ENCODE assay signal across 8 mouse cellular contexts in genomic region chr5:115556217-115556616, GRCm38 (mm10). TPM values are rescaled to one million over a fixed set of nuclear protein-coding genes. Genes with fewer than 3 reads are reported as not detected.
DNase-seq lines count a peak whose midpoint lies in the region; ATAC-seq lines count a peak whose summit lies in the region.

No protein-coding gene starts in this region.

- H3K4me3 ChIP-seq in liver, embryonic 12.5 days: no peak overlapping the region

- H3K4me2 ChIP-seq in liver, embryonic 12.5 days: peak overlapping the region; percentile 35

- no peaks in the 10 kb centered on the region for H3K9me3 ChIP-seq in liver, embryonic 12.5 days (replicated peaks)

- peaks cover 52% of the 10 kb centered on the region for H3K36me3 ChIP-seq in liver, embryonic 12.5 days

- 12% methylated on average over 8 of the region's 8 CpGs for WGBS in liver, embryonic 12.5 days (ENCODE audit: insufficient replicate concordance)

- H3K27ac ChIP-seq in liver, embryonic 12.5 days: 0 out of 2 replicates have a peak overlapping the region, but pooled peaks have one; percentile 32

- ATAC-seq in liver, embryonic 12.5 days: no peak

- DNase-seq in ovary, postnatal 10 days (ENCODE audit: low spot score): peak; percentile 54
- no peak for DNase-seq in ovary, adult 18-20 months (ENCODE audit: low spot score)
- DNase-seq in c-Kit-positive CD71-positive TER-119-negative erythroid progenitor cells, embryonic 14.5 days (ENCODE audit: low read depth): peak; percentile 71
- DNase-seq in frontal cortex, adult 2 months (ENCODE audit: extremely low spot score in 1 of 2, low spot score in 1 of 2): peak; percentile 51 to 90
- peak; percentile 89 for DNase-seq in kidney, postnatal 10 days
- peak; percentile 70 for DNase-seq in right cerebral cortex, adult 18-20 months
- DNase-seq in yolk sac, embryonic 10.5 days (ENCODE audit: low spot score): peak; percentile 79

- peaks cover 35% of the 10 kb centered on the region for H3K4me1 ChIP-seq in liver, embryonic 12.5 days

- no peaks in the 10 kb centered on the region for H3K27me3 ChIP-seq in liver, embryonic 12.5 days (replicated peaks)

- H3K9ac ChIP-seq in liver, embryonic 12.5 days: no peak overlapping the region

RNA-seq across cellular contexts. Expression of gene Rplp0, which starts 3.0 kb away (rescaled TPM):
- polyA plus RNA-seq in frontal cortex, adult 2 months (2012; rRNA removed): 543 and 568 TPM in 2 replicates
- 1,698 and 1,725 TPM in 2 replicates for polyA plus RNA-seq in liver, embryonic 12.5 days (2016; fragmentation: Nextera tagmentation; extraction: Ambion mirVana)

RNA-seq across cellular contexts. Expression of gene Gcn1l1, which starts 8.8 kb away (rescaled TPM):
- polyA plus RNA-seq in frontal cortex, adult 2 months (2012; rRNA removed): 37.6 and 38.2 TPM in 2 replicates
- polyA plus RNA-seq in liver, embryonic 12.5 days (2016; fragmentation: Nextera tagmentation; extraction: Ambion mirVana): 36.7 and 38.0 TPM in 2 replicates

RNA-seq across cellular contexts. Expression of gene Pxn, which starts 49.7 kb away (rescaled TPM):
- polyA plus RNA-seq in frontal cortex, adult 2 months (2012; rRNA removed): 35.3 and 36.9 TPM in 2 replicates
- 17.4 and 20.1 TPM in 2 replicates for polyA plus RNA-seq in liver, embryonic 12.5 days (2016; fragmentation: Nextera tagmentation; extraction: Ambion mirVana)
